Mouse (Mus musculus): Measurements from ENCODE around the gene Mtmr6. TPM values are rescaled to one million over a fixed set of nuclear protein-coding genes. Genes with fewer than 3 reads are reported as not detected.

The Mtmr6 gene
- 100 to 1,000 TPM; 100 to 104 TPM for total RNA-seq (2021)

DNA sequence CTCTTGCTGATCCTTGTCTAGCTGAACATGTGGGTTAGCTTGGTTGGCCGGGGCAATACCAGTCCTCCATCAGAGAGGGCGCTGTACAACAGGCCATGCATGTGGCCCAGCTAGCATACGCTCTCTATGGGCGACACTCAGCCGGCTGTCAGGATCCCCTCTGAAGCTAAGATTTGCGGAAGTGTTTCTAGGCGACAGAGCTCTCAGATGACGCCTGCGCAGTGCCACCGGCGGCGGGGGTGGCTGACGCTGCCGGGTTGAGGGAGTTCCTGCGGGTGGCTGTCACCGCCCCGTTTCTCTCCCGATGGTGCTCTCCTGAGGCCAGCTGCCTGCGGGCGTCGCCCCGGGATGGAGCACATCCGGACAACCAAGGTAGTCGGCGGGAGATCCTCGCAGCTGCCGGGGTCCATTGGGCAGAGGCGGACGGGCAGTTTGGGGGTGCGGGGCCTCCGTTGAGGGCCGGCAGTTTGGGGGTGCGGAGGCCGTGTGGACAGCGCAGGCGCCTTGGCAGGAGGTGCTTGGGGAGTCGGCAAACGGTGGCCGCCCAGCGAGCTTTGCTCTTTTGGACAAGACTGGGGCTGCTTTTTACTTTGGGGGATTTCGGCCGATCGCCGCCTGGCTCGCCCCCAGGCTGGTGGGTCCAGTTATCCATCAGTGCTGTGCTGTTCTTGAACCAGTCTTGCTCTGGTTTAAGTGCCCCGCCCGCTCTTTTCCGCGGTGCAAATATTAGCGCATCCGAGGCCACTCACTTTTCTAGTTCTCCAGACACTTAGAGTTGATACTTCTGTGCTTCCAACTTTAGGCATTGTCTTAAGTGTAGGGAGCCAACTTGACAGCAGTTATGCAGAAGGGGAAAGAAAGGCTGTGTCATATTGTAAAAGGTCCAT is at the start of gene Mtmr6:
Mtmr6 (plus strand) TSS at position 239 of the 887 bp plus-strand sequence.
- DNase-seq (ENCODE audit: extremely low spot score in 1 of 2, low spot score in 1 of 2), result peak; percentile 87 to 94

DNA sequence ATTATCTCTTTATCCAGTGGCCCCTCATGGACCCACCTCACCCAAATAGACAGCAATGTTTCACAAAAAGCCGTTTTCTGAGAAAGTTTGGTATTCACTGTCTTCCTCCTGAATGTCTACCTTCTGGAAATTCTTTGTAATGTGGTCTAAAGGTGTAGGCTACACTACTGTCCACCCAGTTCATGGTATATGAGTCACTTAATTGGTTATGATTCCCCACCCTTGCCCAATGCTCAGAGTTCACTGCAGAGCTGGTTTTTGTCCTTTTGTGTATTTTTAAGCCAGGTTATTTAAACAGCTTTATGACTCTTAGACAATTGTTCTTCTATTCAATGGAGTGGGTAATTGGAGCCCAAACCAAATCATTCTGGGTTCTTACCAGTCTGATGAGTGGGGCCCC is 48.9 kb upstream of the Mtmr6 start:
- no peak for DNase-seq (ENCODE audit: extremely low spot score in 1 of 2, low spot score in 1 of 2)

DNA sequence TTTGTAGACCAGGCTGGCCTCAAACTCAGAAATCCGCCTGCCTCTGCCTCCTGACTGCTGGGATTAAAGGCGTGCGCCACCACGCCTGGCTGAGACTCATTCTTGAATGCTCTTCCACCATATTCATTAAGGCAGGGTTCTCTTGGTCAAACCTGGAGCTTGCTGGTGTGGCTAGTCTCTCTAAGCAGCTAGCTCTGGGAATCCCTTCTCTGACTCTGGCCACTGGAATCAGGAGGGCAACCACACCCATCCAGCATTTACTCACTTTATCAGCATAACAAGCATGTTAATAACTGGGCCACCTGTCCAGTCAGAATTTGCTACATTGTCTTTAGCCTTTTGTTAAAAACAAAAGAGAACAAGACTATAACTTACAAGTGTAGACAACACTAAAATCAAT is 47.4 kb upstream of the Mtmr6 start:
- DNase-seq (ENCODE audit: extremely low spot score in 1 of 2, low spot score in 1 of 2), result no peak

DNA sequence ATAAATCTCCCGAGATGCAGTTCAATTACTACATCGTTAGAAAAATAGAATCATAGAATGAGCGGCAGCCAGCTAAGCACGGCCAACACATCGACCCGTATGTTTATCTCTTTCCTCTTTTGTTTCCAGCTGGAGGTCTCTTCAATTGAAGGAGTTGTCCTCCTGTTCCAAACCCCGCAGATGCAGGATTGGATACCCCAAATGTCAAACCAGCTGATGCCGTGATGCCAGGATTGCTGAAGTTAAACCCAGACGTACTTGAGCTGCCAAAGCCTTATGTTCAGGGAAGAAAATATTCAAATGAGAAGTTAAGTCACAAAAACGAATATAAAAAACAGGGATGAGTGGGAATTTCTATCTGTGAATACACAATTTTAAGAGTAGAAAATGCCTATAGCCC is 45.1 kb upstream of the Mtmr6 start:
- DNase-seq (ENCODE audit: extremely low spot score in 1 of 2, low spot score in 1 of 2), result peak; percentile 20 to 28

DNA sequence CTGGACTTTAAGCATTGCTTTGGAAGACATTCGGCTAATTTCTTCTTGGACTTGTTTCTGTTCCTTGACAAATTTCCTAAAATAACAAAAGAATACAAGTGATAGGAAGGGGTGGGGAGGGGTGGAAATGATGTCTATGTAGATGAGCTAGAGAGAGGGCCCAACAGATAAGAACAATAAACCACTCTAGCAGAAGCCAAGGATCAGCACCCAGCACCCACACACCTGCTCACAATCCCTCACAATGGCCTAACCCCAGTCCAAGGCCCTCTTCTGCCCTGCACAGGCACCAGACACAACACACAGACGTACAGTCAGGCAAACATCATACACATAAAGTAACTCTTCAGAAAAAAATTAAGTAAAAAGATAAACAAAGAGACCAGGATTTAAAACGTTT is 26.5 kb upstream of the Mtmr6 start:
- DNase-seq (ENCODE audit: extremely low spot score in 1 of 2, low spot score in 1 of 2), result no peak

DNA sequence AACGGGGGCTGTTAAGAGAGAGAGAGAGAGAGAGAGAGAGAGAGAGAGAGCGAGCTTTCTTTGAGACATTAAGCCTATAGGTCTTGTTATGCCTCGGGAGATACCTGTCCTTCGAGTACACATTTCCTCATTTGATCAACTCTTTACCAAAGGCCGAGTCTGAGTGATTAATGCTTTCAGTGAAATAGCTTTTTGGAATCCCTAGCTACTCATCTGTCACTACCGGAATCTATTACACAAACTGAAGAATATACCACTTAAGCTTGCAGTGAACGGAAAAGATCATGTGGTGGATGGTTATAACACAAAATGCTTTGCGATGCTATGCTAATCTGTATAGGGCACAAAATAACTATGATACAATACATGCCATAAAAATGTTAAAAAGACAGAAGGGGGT is 14.7 kb upstream of the Mtmr6 start:
- DNase-seq (ENCODE audit: extremely low spot score in 1 of 2, low spot score in 1 of 2), result no peak

DNA sequence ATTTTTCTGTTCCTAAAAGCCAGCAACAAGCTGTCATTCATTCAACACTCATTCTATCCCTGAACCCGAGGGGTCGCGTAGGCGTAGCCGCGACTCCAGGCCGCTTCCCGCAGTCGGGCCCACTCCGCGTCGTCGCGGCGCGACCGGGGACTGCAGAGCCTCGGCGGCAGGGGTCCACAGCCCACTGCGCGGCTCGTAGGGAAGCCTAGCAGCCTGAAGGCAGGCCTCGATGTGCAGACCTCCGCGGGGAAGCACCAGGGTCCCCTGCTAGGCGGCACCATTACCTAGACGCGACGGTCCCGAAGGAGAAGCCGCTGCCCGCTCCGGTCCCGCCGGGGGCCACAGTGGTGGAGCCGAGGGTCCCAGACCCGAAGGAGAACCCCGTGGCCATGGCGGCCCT is 14.1 kb upstream of the Mtmr6 start:
- DNase-seq (ENCODE audit: extremely low spot score in 1 of 2, low spot score in 1 of 2), result no peak

DNA sequence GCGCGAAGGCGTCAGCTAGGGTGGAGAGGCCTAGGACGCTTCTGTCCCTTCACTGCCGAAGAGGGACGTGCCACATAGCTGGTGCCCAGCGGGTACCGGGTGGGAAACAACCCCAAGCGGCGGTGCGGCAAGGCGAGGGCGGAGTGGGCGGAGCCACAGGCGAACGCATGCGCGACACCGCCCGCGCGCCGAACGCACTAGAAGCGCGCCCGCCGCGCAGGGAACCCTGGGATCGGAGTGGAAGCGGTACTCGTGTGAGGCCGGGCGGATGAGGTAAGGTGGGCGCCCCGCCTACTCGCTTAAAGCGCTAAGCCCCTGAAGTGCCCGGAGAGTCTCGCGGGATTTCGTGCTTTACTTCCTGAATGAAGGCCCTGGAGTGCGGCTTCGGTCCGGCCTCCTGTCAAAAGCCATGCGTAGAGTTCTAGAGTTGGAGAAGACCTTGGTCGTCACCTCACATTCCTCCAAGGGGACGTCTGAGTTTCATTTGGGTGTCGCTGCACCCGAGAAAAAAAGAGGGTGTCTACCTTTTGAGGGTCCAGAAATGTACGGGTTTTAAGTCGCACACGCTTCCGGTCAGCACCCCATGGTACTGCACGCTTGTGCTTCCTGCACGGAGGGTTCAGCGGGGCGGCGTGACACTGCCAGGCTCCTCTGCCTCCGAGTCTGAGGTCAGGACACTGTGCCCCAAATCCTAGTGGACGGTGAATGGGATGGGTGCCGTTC is 13.6 kb upstream of the Mtmr6 start, which contains the start of the genes Nupl1 and Gm49336:
Nupl1 (minus strand) TSS at position 151 of the 723 bp plus-strand sequence.
Gm49336 (minus strand) TSS at position 227 of the 723 bp plus-strand sequence.
- peak; percentile 91 for DNase-seq (ENCODE audit: extremely low spot score in 1 of 2, low spot score in 1 of 2)

DNA sequence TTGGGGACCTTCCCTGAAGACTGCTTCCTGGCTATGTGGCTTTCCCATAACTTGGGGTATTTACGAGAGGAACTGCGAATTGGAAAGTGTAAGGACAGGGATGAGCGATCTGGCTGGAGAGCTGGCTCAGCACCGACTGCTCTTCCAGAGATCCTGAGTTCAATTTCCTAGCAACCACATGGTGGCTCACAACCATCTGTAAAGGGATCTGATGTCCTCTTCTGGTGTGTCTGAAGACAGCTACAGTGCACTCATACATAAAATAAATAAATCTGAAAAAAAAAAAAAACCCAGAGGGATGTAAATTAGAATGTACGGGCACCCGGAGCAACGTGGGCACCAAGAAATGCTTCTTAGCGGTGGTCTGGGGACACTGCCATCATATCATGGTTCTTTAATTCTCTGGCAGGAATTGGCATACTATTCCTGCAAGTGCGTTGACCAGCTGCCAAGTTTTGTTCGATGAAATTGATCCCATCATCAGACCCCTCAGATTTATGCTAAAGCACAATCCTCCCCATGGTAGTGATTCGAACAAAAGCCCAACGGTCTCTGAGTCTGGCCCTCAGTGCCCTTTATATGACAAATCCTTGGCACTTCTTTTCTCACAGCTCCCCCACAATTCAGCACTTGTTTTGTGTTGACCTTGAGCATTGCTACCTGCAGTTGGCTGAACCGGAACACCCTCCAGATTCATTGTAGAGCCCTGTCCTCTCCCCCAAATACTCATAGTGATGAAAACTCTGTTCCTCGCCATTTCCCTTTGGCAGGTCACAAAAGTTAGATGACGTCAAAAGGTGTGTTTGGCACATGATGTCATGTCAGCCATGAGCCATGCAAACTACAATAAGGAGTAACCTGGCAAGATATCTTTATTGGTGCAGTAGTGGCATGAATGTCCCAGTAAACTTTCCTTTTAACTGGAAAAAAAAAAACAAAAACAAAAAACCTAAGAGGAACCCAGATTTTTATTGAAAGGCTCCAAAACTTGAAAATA is 12.7 kb upstream of the Mtmr6 start:
- peak in 1 of 2 experiments; percentile 13 for DNase-seq (ENCODE audit: extremely low spot score in 1 of 2, low spot score in 1 of 2)

DNA sequence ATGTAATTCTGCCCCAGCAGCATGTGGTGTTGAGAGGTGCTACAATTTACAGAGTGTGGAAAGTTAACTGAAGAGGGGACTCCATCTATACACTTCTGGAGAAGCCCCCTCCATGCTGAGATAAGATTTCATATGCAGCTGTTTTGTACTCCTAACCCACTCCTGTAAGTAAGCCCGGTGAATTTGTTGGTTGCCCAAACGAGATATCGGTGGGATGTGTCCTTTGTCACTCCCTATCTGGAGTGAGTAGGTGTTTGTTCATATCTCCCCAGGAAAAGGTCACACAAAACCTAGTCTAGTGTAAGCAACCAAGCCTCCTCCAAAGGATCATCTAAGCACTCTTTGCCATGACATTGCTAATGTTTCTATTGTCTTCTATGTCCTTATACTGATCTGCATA is 11.6 kb upstream of the Mtmr6 start:
- DNase-seq (ENCODE audit: extremely low spot score in 1 of 2, low spot score in 1 of 2), result no peak

DNA sequence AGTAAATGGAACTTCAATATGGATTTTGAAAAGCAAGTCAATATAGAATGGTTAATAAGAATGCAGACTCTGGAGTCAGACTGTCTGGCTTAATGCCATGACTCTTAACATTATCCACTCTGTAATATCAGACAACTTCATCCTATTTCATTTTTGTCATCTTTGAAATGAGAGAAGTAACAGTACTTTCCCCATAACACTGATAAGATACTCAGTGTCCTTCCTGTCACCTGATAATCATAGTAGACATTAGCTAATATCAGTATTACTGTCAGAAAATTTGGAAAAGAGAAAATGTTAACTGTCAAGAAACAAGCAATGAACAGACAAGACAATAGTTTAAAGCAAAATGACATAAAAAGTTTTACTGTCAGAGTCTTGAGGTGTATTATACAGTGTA is 10.3 kb upstream of the Mtmr6 start:
- DNase-seq (ENCODE audit: extremely low spot score in 1 of 2, low spot score in 1 of 2), result no peak

DNA sequence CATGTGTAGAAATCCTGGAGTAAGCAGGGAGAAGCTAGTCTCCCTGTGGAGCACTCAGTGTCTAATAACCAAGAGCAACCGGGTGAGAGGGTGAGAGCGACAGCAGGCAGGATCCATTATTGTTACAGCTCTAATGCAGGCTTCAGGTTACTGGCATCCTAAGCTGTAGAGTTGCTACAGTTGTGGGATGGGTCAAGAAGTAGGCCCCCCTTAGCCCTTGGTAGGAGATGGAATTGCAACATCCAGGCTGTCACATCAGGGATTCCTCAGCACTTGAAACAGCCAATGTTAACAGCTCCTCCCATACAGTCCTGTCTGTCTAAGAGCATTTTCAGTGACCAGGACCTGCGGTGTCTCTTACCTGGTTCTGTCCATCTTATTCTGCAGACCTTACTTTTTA is 8.7 kb upstream of the Mtmr6 start:
- no peak for DNase-seq (ENCODE audit: extremely low spot score in 1 of 2, low spot score in 1 of 2)

DNA sequence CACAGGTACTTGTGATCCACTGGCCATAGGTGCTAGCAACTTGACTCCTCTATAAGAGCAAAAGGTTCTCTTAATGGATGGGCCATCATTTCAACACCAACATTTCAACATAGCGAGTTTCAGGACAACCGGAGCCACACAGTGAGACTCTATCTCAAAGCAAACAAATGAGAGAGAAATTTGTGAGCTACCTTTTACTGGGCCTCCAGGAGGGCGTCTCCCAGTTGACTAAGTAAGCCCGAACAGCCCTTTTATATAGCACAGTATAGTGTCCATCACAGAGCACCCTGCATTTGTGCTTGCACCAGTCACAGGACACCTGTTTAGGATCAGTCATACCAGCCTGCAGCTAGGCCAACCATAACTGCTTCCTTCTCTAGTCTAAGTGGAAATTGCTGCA is 7.9 kb upstream of the Mtmr6 start:
- DNase-seq (ENCODE audit: extremely low spot score in 1 of 2, low spot score in 1 of 2), result no peak

DNA sequence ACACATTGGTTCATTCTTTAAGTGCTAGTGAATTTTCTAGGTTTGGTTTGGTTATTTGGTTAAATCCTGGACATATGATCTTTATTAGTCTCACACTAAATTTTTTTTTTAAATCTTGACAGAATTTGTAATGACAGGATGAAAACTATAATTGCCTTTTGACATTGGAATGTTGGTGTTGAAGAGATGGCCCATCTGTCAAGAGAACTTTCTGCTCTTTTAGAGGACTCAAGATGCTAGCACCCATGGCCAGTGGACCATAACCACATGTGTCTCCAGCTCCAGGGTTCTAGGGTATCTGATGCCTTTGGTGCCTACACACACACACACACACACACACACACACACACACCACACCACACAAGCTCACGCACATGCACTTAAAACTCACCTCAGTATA is 7.2 kb upstream of the Mtmr6 start:
- no peak for DNase-seq (ENCODE audit: extremely low spot score in 1 of 2, low spot score in 1 of 2)

DNA sequence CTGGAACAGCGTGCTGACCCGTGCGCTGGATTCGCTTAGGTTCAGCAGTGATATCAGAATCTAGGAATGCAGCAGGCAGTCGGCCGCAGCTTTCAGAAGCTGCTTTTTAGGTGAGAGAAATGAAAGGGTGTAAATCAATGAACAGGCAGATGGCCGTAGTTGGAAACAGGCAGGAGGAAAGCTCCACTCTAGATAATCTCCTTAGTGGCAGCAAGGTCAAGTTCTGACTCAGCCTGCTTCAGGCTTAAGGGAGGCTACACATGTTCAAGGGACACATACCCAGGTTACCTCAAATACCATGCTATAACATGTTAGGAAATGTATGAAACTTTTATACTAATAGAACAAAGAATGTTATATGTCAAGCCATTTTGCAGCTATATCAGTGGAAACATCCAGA is 2.7 kb upstream of the Mtmr6 start:
- no peak for DNase-seq (ENCODE audit: extremely low spot score in 1 of 2, low spot score in 1 of 2)

DNA sequence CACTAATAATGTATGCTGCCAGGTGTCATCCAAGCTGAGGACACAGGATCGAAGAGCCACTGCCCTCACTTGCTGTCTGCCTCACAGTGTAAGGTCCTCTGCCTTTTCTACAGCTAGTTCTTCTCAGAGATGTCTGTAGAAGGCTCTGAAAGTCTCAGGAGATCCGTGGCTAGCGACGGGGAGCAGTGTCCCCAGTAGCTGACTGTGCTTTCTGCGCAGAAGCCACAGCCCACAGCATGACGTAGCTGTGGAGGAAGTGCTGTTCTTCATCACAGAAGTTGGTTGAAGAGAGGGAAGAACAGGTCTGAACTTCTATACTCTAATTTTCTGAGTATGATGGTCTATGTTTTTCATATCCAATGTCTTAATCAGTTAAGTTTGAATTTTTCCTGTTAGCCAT is 4.3 kb downstream of the Mtmr6 start:
- no peak for DNase-seq (ENCODE audit: extremely low spot score in 1 of 2, low spot score in 1 of 2)

DNA sequence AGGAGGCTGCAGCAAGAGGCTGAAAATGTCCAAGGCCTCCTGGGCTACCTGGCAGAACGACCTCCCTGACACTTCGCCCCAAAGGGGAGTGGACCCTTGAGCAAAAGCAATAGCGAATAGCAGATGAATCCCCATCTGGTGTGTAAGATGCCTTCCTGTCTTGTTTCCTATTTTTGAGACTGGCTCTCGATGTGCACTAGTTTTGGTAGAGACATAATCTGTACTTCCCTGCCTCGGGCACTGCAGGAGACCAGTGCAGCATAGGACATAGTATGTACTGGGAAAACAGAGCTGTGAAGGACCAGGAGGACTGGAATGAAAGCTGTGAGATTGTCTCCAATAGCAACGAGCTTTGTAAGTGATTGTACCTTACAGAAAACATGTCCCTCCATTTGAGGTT is 8.3 kb downstream of the Mtmr6 start:
- DNase-seq (ENCODE audit: extremely low spot score in 1 of 2, low spot score in 1 of 2), result no peak

DNA sequence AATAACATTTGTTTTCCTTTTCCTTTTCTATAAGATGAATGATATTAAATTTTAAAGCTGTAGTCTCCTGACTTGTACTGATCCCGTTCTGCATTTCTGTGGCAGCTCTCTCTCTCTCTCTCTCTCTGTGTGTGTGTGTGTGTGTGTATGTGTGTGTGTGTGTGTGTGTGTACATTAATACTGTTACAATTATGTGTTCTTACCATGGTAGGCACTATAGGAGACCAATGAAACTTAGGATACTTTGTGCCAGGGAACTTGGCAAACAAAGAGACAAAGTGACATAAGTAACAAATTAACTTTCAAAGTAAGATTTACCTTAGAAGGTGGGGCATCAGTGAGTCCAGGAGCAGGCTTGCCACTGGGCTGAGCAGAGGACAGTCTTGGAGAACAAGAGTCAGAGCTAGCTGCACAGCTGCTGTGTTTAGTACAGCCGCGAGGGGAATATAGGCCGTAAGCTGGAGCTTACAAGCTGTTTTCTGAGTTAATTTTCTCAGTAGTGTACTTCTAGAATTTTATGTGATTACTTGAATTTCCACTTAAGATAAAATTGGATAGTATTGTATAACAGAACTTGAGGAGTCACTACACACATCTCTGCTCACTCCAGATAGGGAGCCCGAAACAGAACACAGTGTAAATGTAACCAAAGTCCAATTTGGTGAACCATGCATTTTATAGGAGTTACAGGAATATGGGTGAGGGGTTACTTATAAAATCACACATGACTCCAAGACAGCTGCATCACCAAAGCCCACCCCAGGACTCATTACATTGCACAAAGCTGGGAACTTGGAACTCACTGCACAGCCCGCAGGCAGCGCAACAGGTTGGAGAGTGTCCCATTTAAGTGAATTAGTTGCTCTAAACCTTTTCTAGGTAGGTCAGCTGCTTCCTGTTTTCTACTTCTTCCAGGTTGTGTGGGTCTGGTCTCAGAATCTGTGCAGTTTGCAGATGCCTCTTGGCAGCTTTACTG is 10.6 kb downstream of the Mtmr6 start:
- no peak for DNase-seq (ENCODE audit: extremely low spot score in 1 of 2, low spot score in 1 of 2)

DNA sequence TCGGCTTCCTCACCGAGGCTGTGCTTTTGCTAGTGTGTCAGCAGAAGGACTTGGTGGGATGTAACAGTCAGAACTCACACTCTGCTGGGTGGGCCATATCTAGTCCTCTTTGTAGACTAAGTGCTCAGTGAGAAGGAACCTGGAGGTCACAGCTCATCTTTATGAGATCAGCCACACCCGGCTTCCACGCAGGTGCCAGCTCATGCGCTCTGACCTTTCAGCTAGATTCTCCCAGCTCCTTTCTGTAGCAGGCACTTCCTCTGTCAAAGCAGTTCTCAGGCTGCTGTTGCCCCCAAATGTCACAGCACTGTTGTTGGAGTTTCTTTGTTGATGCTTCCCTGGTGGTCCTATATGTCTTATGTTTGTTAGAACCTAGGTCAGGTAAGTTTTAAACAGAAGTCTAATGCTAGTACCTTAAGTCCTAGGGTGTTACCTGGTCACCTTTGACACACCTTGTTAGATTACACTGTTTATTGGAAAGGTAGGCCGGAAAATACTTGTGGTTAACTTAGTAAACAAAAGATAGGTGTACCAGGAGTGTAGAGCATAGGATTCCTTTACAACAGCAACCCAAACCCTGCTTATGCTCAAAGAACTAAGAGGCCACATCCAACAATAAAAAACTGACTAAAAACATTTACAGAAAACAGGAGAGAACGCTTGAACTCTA is 21.3 kb downstream of the Mtmr6 start:
- DNase-seq (ENCODE audit: extremely low spot score in 1 of 2, low spot score in 1 of 2), result no peak
